Mouse (Mus musculus) heart, embryonic 13.5 days (tissue): ENCODE results near the gene Catsperz. TPM values are rescaled to one million over a fixed set of nuclear protein-coding genes. Genes with fewer than 3 reads are reported as not detected.

Experiments
- ATAC-seq: fragments of 200-750 bp; cut with Nextera tagmentation; 2 replicates; pipeline ENCODE4 v1.8.0; 2017; ENCODE audit warnings: moderate TSS enrichment; ENCODE audit not compliant: insufficient number of reproducible peaks, low FRiP score, low TSS enrichment; ENCODE audit errors: extremely low read depth
- H3K27ac ChIP-seq: fragments of 300-500 bp; sonication (generic); replicated peaks from 2 replicates; pipeline ENCODE4 v1.5.1; 2015; ENCODE audit warnings: moderate library complexity, mild to moderate bottlenecking, inconsistent platforms
- H3K27me3 ChIP-seq: fragments of 300-500 bp; sonication (generic); replicated peaks from 2 replicates; pipeline ENCODE4 v1.6.1; 2015; ENCODE audit warnings: mild to moderate bottlenecking, inconsistent platforms
- H3K36me3 ChIP-seq: fragments of 300-500 bp; sonication (generic); 2 replicates; pipeline ENCODE4 v1.6.1; 2015; ENCODE audit warnings: mild to moderate bottlenecking, inconsistent platforms
- H3K4me1 ChIP-seq: fragments of 300-500 bp; sonication (generic); 2 replicates; pipeline ENCODE4 v1.6.1; 2015; ENCODE audit warnings: inconsistent platforms
- H3K4me2 ChIP-seq: fragments of 300-500 bp; sonication (generic); 2 replicates; pipeline ENCODE4 v1.6.1; 2015; ENCODE audit warnings: inconsistent platforms, mild to moderate bottlenecking, moderate library complexity
- H3K4me3 ChIP-seq: fragments of 300-500 bp; sonication (generic); 2 replicates; pipeline ENCODE4 v1.5.1; 2015; ENCODE audit warnings: moderate library complexity, mild to moderate bottlenecking, inconsistent platforms
- H3K9ac ChIP-seq: fragments of 300-500 bp; sonication (generic); 2 replicates; pipeline ENCODE4 v1.6.1; 2015; ENCODE audit warnings: inconsistent platforms, mild to moderate bottlenecking, moderate library complexity
- H3K9me3 ChIP-seq: fragments of 300-500 bp; sonication (generic); 2 replicates; pipeline ENCODE4 v1.6.1; 2016; ENCODE audit warnings: inconsistent platforms
- WGBS: fragments of 180-500 bp; shearing (Covaris S2); methylation state at CpG from one replicate; pipeline ENCODE4 v1.1.7; 2015; ENCODE audit warnings: mixed read lengths; 5-methylcytosine and 5-hydroxymethylcytosine counted together
- polyA plus RNA-seq: library from polyadenylated mRNA; unstranded; fragments of >200 nt; fragmentation: Nextera tagmentation; extraction: Ambion mirVana; gene quantifications from 2 replicates; pipeline ENCODE4 v1.2.1, GENCODE M21; 2015

Catsperz gene
- polyA plus RNA-seq, 1 experiment from 2014 or later: 1.7 TPM

DNA sequence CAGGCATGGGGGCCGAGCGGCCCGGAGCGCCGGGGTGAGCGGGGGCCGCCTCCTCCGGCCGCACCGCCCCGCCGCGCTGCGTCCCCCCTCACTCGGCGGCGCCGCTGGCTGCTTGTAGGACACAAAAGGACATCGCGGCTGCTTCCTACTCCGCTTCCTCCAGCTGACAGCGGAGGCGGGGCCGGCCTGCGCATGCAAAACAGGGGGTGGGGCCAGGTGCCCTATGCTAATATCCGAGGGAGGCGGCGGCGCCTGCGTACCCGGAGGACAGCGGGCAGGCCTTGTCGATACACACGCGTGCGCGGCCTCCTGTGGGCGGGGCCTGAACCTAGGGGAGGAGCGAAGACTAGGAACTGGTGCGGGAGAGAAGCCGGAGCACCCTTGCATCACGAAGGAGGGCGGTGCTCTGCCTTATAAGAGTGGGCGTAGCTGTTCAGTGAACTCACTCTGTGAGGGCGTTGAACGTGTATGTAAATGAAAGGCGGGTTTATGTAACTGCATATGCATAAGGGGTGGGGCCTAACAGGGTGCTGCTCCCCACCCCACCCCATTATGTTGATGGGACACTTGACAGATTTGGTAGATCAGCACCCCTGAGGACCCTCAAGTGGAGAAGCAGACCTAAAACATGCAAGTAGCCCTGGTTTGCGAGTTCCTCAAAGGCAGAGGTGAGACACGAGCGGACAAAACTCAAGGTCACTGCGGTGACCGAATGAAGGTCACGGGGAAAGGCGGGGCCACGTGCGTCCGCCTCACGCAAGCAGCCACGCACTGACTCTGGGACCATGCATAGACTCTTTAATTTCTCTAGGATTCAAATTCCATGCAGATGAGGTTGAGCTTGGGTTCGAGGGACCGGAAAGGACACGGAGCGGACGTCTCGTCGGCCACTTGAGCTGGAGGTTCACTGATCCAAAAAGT lies 3.3 kb downstream of the Catsperz start, which contains the start of gene Esrra:
TSS of gene Esrra (minus strand) at position 167 of the 921 bp plus-strand sequence.
- Histone ChIP-seq H3K4me2 (peak within 1 kb of the TSS; percentile 95), H3K9ac (peak within 1 kb of the TSS; percentile 94), H3K4me3 (peak within 1 kb of the TSS; percentile 79), H3K27me3 (peaks cover 37% of the 10 kb centered on the region), H3K9me3 (no peaks in the 10 kb centered on the region; the same call in 1 of the 2 replicates), H3K27ac (peak within 1 kb of the TSS; percentile 95), H3K36me3 (peaks cover 26% of the 10 kb centered on the region), H3K4me1 (peaks cover 57% of the 10 kb centered on the region)
- WGBS: under 1% methylated on average over 65 of the region's 66 CpGs
- ATAC-seq: peak; percentile 92

DNA sequence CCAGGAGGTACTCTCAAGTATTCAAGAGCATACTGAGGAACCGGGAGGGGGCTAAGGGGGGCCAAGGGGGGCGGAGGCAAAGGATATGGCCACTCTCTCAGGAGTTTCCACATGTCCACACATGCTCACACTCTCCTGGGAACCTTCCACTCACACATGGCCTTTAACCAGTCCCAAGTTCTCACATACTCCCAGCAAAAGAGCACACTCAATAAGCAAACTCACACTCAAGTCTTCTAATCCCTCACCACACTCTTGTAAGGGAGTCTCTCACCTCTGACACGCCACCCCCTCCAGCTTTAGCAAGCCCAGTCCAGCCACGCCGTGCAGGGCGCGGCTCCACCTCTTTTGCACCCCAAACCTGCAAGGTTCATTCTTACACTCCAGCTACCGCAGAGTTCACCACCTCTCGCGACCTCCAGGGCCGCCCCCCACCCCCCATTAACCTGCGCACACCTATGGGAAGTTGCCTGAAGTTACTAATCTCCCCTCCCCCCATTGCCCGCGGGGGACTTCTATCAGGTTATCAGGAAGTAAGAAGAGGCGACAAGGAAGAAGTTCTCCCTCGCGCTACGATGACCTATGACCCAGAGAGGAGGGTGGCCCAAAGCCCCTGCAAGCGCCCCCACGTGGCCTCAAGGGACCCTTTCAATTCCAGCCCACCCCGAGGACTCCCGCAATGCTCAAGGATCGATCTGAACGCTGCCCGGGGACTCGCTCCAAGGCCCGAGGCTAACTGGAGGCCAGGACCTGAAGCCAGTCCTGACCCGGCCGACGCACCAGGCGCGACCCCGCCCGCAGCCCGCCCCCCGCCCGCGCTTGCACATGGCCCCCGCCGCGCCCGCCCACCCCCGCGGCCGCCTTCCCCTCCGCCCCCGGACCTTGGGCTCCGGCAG lies 4.2 kb downstream of the Catsperz start:
- H3K4me2 ChIP-seq: peak overlapping the region; percentile 95
- H3K4me1 ChIP-seq: peaks cover 56% of the 10 kb centered on the region
- H3K9me3 ChIP-seq: no peaks in the 10 kb centered on the region; the same call in 1 of the 2 replicates
- H3K27me3 ChIP-seq: peaks cover 28% of the 10 kb centered on the region
- peak overlapping the region; percentile 95 for H3K27ac ChIP-seq
- 2% methylated on average over 36 of the region's 48 CpGs for WGBS
- H3K9ac ChIP-seq: peak overlapping the region; percentile 94
- ATAC-seq: no peak
- H3K36me3 ChIP-seq: peaks cover 31% of the 10 kb centered on the region
- H3K4me3 ChIP-seq: peak overlapping the region; percentile 79

DNA sequence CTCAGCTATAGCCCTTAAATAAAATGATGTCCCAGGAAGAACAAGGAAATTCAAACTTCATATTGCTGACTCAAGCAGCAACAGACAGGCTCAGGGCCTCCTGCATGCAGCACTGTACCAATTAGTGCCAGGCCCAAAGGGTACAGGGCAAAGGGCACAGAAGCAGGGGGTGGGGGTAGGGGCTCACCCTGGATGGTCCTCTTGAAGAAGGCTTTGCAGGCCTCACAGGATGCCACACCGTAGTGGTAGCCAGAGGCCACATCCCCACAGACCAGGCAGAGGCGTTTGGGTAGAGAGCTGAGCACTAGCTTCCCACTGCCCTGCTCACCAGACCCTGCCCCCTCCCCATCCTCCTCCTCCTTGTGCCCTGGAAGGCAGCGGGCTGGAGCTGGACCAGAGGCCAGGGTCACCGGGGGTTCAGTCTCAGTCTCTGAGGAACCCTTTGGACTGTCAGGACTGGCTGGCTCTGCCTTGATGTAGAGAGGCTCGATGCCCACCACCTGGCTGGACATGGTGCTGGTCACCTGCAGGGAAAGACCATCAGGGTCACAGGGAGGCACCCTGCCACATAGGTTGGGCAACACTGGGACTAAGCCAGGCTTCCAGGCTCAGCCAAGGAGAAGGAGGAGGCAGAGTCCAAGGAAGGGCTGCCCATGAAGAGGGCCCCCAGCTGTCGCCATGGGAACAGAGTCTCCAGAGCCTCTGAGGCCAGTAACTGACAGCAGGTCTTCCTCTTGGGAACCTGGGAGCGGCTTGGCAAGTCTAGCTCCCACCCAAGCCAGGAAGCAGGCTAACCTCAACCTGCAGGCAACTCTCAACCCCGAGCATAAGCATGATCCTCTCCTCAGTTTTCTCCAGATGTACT lies 5.1 kb downstream of the Catsperz start:
- peak overlapping the region; percentile 94 for H3K9ac ChIP-seq
- H3K4me2 ChIP-seq: peak overlapping the region; percentile 95
- ATAC-seq: no peak
- H3K9me3 ChIP-seq: no peaks in the 10 kb centered on the region
- peaks cover 35% of the 10 kb centered on the region for H3K36me3 ChIP-seq
- 43% methylated on average over 8 of the region's 8 CpGs for WGBS
- peaks cover 56% of the 10 kb centered on the region for H3K4me1 ChIP-seq
- peaks cover 19% of the 10 kb centered on the region for H3K27me3 ChIP-seq
- peak overlapping the region; percentile 95 for H3K27ac ChIP-seq
- peak overlapping the region; percentile 79 for H3K4me3 ChIP-seq

DNA sequence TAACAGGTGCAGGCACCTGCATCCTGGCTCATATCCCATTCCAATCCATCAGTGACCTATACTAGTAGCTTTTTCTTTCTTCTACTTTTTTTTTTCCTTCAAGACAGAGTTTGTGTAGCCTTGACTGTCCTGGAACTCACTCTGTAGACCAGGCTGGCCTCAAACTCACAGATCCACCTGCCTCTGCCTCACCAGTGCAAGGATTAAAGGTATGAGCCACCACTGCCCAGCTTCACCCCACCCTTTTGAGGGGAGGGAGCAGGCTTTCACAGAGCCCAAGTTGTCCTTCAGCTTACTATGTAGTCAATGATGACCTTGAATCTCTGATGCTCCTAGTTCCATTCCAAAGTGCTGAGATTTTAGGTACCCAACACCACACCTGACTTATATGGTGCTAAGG lies 5.7 kb downstream of the Catsperz start:
- Histone ChIP-seq H3K9me3 (no peaks in the 10 kb centered on the region), H3K27me3 (peaks cover 13% of the 10 kb centered on the region), H3K4me2 (peak overlapping the region; percentile 95), H3K4me3 (peak overlapping the region; percentile 79; the same call in 1 of the 2 replicates), H3K9ac (peak overlapping the region; percentile 94), H3K4me1 (peaks cover 51% of the 10 kb centered on the region), H3K27ac (0 out of 2 replicates have a peak overlapping the region, but pooled peaks have one; percentile 95), H3K36me3 (peaks cover 37% of the 10 kb centered on the region)
- ATAC-seq: no peak

DNA sequence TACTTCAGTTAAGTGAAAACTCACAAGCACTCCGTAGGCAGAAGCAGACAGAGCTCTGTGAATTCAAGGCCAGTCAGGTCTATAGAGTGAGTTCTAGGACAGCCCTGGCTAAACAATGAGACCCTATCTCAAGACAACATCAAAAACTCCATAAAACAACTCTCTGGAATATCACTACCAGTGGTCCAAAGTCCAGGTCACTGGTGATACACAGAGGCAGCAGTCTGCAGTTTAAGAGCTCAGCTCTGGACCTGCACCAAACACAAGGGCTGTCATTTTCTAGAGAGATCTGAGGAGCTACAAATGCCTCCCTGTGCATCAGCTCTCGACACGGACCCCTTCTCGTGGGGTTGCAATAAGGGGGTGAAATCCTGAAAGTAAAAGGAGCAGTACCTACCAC lies 6.9 kb downstream of the Catsperz start:
- no peak overlapping the region for H3K4me3 ChIP-seq
- no peak overlapping the region for H3K9ac ChIP-seq
- no peak overlapping the region for H3K4me2 ChIP-seq
- no peaks in the 10 kb centered on the region for H3K9me3 ChIP-seq
- 80% methylated on average over 4 of the region's 4 CpGs for WGBS
- no peak overlapping the region for H3K27ac ChIP-seq
- peaks cover 3% of the 10 kb centered on the region for H3K27me3 ChIP-seq
- no peak for ATAC-seq
- H3K4me1 ChIP-seq: peaks cover 48% of the 10 kb centered on the region
- H3K36me3 ChIP-seq: peaks cover 48% of the 10 kb centered on the region

DNA sequence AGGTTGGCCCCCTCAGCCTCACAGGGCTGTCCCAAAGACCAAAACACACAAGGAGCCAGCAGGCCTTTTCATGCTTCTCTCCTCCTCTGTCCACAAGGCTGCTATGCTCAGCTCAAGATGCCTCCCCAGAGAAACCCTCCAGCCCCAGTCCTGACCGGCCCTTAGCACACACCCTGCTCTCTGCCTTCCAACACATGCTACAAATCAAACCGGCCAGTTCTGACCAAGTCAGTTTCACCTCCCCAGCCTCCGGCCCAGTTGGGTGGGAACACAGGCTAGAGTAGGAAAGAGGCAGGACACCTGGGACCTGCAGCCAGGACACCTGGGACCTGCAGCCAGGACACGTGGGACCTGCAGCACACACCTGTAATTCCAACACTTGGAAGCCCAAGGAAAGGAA lies 8.7 kb downstream of the Catsperz start:
- Histone ChIP-seq H3K9me3 (no peaks in the 10 kb centered on the region), H3K36me3 (peaks cover 66% of the 10 kb centered on the region), H3K4me1 (peaks cover 41% of the 10 kb centered on the region), H3K4me3 (no peak overlapping the region), H3K27me3 (no peaks in the 10 kb centered on the region), H3K9ac (0 out of 2 replicates have a peak overlapping the region, but pooled peaks have one; percentile 10), H3K27ac (no peak overlapping the region), H3K4me2 (no peak overlapping the region)
- 73% methylated on average over 4 of the region's 4 CpGs for WGBS
- ATAC-seq: no peak

DNA sequence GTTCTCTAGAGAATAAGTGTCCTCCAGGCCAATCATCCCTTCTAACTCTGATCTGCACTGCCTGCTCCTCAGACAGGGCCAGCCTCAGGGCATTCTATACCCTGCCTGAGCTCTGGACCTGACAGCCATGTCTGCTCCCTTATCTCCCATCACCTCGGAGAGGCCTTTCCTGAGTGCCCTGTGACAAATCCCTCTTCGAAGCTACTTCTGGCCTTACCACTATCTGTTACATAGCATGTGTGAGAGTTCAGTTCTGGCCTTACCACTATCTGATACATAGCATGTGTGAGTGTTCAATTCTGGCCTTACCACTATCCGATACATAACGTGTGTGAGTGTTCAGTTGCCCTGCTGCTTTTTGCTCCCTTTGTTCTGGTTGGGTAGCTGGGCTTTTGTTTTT lies 9.9 kb downstream of the Catsperz start:
- Histone ChIP-seq H3K9ac (0 out of 2 replicates have a peak overlapping the region, but pooled peaks have one; percentile 33), H3K4me3 (no peak overlapping the region), H3K9me3 (no peaks in the 10 kb centered on the region), H3K4me2 (no peak overlapping the region), H3K36me3 (peaks cover 73% of the 10 kb centered on the region), H3K4me1 (peaks cover 42% of the 10 kb centered on the region), H3K27me3 (no peaks in the 10 kb centered on the region), H3K27ac (no peak overlapping the region)
- WGBS: 42% methylated on average over 4 of the region's 4 CpGs
- ATAC-seq: no peak

DNA sequence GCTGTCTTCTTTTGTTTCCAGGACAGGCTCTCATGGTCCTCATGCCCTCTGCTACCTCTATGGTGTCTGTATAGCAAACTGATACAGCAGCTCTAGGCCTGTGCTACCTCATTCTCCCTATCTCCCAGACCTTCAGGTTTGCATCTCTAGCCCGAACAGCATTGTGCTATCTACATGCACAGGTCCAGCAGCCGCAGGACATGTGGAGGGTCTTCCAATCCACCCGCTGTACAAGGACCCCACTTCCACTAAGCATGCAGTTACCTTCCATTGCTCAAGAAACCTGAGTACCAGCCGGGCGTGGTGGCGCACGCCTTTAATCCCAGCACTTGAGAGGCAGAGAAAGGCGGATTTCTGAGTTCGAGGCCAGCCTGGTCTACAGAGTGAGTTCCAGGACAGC lies 10.6 kb downstream of the Catsperz start:
- no peak overlapping the region for H3K4me2 ChIP-seq
- 87% methylated on average over 9 of the region's 9 CpGs for WGBS
- H3K9me3 ChIP-seq: no peaks in the 10 kb centered on the region
- H3K36me3 ChIP-seq: peaks cover 70% of the 10 kb centered on the region
- H3K4me3 ChIP-seq: no peak overlapping the region
- no peaks in the 10 kb centered on the region for H3K27me3 ChIP-seq
- no peak overlapping the region for H3K27ac ChIP-seq
- peaks cover 34% of the 10 kb centered on the region for H3K4me1 ChIP-seq
- ATAC-seq: no peak
- H3K9ac ChIP-seq: no peak overlapping the region

DNA sequence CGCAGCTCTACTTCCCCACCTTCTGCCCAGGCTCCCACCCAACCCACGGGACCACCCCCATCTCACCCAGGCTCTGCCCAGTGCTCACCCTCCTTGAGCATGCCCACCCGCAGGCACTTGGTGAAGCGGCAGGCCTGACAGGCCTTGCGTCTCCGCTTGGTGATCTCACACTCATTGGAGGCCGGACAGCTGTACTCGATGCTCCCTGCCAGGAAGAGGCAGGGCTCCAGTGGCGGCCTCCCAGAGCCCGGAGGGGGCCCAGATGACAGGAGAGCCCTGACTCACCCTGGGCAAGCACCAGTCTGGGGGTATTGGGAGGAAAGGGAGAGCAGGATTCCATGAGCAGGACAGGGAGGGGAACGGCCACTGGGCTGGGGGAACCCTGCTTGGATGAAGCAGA lies 11.2 kb downstream of the Catsperz start:
- Histone ChIP-seq H3K9ac (0 out of 2 replicates have a peak overlapping the region, but pooled peaks have one; percentile 12), H3K27ac (no peak overlapping the region), H3K4me2 (no peak overlapping the region), H3K27me3 (no peaks in the 10 kb centered on the region), H3K4me3 (no peak overlapping the region), H3K36me3 (peaks cover 65% of the 10 kb centered on the region), H3K9me3 (no peaks in the 10 kb centered on the region), H3K4me1 (peaks cover 29% of the 10 kb centered on the region)
- no peak for ATAC-seq
- WGBS: 75% methylated on average over 11 of the region's 11 CpGs

DNA sequence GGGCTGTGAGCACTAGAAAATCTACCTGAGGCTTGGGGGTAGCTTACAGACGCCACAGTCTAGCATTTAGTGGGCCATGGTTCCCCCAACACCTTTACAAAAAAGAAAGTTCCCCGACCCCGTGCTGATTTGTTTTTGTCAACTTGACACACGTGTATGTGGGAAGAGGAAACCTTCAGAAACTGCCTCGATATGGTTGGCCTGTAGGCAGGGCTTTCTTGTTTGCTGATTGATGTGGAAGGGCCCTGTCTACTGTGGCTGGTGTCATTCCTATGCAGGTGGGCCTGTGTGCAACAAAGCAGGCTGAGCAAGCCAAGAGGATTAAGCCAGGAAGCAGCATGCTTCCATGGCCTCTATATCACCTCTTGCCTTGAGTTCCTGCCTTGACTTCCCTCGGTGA lies 12.1 kb downstream of the Catsperz start:
- whole genome bisulfite sequencing: 86% methylated on average over 6 of the region's 6 CpGs
- Histone ChIP-seq H3K4me1 (peaks cover 37% of the 10 kb centered on the region), H3K9ac (no peak overlapping the region), H3K9me3 (no peaks in the 10 kb centered on the region), H3K36me3 (peaks cover 55% of the 10 kb centered on the region), H3K4me3 (no peak overlapping the region), H3K4me2 (no peak overlapping the region), H3K27ac (no peak overlapping the region), H3K27me3 (no peaks in the 10 kb centered on the region)
- ATAC-seq: no peak
